Mouse (Mus musculus) intestine, embryonic 15.5 days (tissue): ENCODE measurements around the gene Zfp558. TPM values are rescaled to one million over a fixed set of nuclear protein-coding genes. Genes with fewer than 3 reads are reported as not detected.
"Not testable (repeated sequence)": the region's sequence is repeated elsewhere in the genome, so short reads cannot be mapped to it uniquely, and the experiment has no call there.

Source experiments
- ATAC-seq: fragments of 200-750 bp; cut with Nextera tagmentation; 2 replicates; pipeline ENCODE4 v1.8.0; 2017; ENCODE audit warnings: moderate TSS enrichment, moderate library complexity
- H3K27ac ChIP-seq: fragments of 300-500 bp; sonication (generic); 2 replicates; pipeline ENCODE4 v1.5.1; 2015; ENCODE audit warnings: mild to moderate bottlenecking, inconsistent platforms
- H3K27me3 ChIP-seq: fragments of 300-500 bp; sonication (generic); replicated peaks from 2 replicates; pipeline ENCODE4 v1.6.1; 2015; ENCODE audit warnings: inconsistent platforms
- H3K36me3 ChIP-seq: fragments of 300-500 bp; sonication (generic); 2 replicates; pipeline ENCODE4 v1.6.1; 2015; ENCODE audit warnings: inconsistent platforms
- H3K4me1 ChIP-seq: fragments of 300-500 bp; sonication (generic); replicated peaks from 2 replicates; pipeline ENCODE4 v1.6.1; 2015; ENCODE audit warnings: inconsistent platforms
- H3K4me2 ChIP-seq: fragments of 300-500 bp; sonication (generic); replicated peaks from 2 replicates; pipeline ENCODE4 v1.6.1; 2015; ENCODE audit warnings: mild to moderate bottlenecking, inconsistent platforms
- H3K4me3 ChIP-seq: fragments of 300-500 bp; sonication (generic); replicated peaks from 2 replicates; pipeline ENCODE4 v1.5.1; 2015; ENCODE audit warnings: inconsistent platforms
- H3K9ac ChIP-seq: fragments of 300-500 bp; sonication (generic); 2 replicates; pipeline ENCODE4 v1.6.1; 2015; ENCODE audit warnings: inconsistent platforms
- H3K9me3 ChIP-seq: fragments of 300-500 bp; sonication (generic); 2 replicates; pipeline ENCODE4 v1.6.1; 2016; ENCODE audit warnings: inconsistent platforms
- WGBS: fragments of 180-500 bp; shearing (Covaris S2); methylation state at CpG from one replicate; pipeline ENCODE4 v1.1.7; 2015; 5-methylcytosine and 5-hydroxymethylcytosine counted together
- polyA plus RNA-seq: library from polyadenylated mRNA; unstranded; fragments of >200 nt; fragmentation: Nextera tagmentation; extraction: Ambion mirVana; gene quantifications from 2 replicates; pipeline ENCODE4 v1.2.1, GENCODE M21; 2015

Zfp558 gene
- polyA plus RNA-seq: 3.4 and 3.7 TPM in 2 replicates

DNA sequence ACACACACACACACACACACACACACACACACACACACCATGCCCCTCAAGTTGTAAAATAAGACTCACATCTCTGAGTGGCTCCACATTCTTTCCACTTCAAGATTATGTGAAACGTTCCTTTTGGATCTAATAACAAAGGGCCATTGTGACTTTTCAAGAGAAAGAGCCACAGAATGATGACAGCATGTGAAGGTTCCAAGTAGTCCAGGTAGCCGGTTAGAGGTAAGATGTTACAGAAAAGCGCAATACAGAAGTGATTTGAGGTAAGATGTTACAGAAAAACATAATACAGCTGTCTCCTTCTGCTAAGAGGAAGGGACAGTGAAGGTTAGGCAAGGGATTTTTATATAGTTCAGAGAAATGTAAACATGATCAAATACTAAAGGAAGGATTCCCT, at the start of gene Zfp558, which contains the start of gene Mbd3l1:
Gene Zfp558, minus strand, starts transcription at position 101 of the 400 bp plus-strand sequence.
Gene Mbd3l1, plus strand, starts transcription at position 192 of the 400 bp plus-strand sequence.
- H3K4me2 ChIP-seq: no peak within 1 kb of the TSS
- no peak within 1 kb of the TSS for H3K27ac ChIP-seq
- no peak within 1 kb of the TSS for H3K4me3 ChIP-seq
- whole genome bisulfite sequencing: 78% methylated on average over 3 of the region's 3 CpGs
- no peak within 1 kb of the TSS for H3K9ac ChIP-seq
- H3K4me1 ChIP-seq: no peaks in the 10 kb centered on the region
- no peaks in the 10 kb centered on the region for H3K27me3 ChIP-seq
- H3K9me3 ChIP-seq: no peaks in the 10 kb centered on the region
- H3K36me3 ChIP-seq: no peaks in the 10 kb centered on the region
- ATAC-seq: no peak

- ATAC-seq: no peak
- no peaks in the 10 kb centered on the region for H3K9me3 ChIP-seq
- no peak overlapping the region for H3K4me2 ChIP-seq
- H3K27ac ChIP-seq: no peak overlapping the region
- no peaks in the 10 kb centered on the region for H3K4me1 ChIP-seq
- H3K9ac ChIP-seq: no peak overlapping the region
- no peak overlapping the region for H3K4me3 ChIP-seq
- H3K27me3 ChIP-seq: no peaks in the 10 kb centered on the region
- H3K36me3 ChIP-seq: no peaks in the 10 kb centered on the region
- WGBS: 53% methylated on average over 2 of the region's 2 CpGs
Measured at GRCm38 (mm10) chr9:18508098-18508497, 30.0 kb upstream of the Zfp558 start.

DNA sequence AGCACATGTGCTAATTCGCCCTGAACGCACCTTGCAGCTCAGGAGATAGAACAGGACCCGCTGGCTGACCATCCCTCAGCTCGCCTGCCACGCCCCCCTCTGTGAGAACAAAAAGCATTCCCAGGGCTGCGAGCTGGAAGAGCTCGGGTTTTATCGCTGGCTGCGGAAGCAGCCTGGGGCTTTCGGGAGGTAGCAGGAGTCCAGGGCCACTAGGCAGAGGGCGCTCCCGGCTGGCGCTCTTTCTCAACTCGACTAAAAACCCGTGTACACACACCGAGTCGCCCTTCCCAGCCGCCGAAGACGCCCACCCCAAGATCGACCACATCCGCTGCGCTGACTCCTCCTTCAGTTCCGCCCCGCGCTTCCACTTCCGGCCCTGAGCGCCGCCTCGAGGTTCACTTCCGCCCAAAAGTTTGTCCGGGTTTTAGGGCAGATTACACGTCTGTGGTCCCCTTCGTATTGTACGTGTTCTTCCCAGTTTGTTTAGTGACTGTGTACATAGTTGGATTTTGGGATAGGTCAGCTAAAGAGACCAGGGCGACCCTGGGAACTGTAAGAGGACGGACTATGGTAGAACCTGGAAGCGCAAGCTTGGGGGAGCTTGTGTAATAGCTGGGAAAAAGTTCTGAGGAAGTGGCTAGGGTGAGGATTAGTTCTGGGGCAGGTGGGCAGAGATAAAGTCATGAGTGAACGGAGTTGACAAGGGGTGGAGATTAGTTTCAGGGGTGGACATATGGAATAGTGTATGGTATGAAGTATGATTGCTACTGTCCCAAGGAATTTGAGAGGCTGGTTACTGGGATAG, 4.5 kb downstream of the Zfp558 start:
- H3K4me1 ChIP-seq: no peaks in the 10 kb centered on the region
- peak overlapping the region; percentile 84 for H3K27ac ChIP-seq
- peak overlapping the region; percentile 84 for H3K4me2 ChIP-seq
- H3K27me3 ChIP-seq: no peaks in the 10 kb centered on the region
- no peaks in the 10 kb centered on the region for H3K9me3 ChIP-seq
- ATAC-seq: peak; percentile 99
- H3K4me3 ChIP-seq: peak overlapping the region; percentile 64
- no peaks in the 10 kb centered on the region for H3K36me3 ChIP-seq
- H3K9ac ChIP-seq: peak overlapping the region; percentile 57
- WGBS: 3% methylated on average over 39 of the region's 39 CpGs

GRCm38 (mm10) chr9:18468005-18468404, 10.1 kb downstream of the Zfp558 start:
- WGBS: 83% methylated on average over 3 of the region's 3 CpGs
- ATAC-seq: no peak
- Histone ChIP-seq H3K36me3 (no peaks in the 10 kb centered on the region), H3K4me3 (no peak overlapping the region), H3K27me3 (no peaks in the 10 kb centered on the region), H3K4me2 (no peak overlapping the region), H3K9me3 (no peaks in the 10 kb centered on the region), H3K9ac (no peak overlapping the region), H3K4me1 (no peaks in the 10 kb centered on the region), H3K27ac (no peak overlapping the region)

GRCm38 (mm10) chr9:18467350-18467749, 10.7 kb downstream of the Zfp558 start:
- no peak overlapping the region for H3K27ac ChIP-seq
- 89% methylated on average over 3 of the region's 3 CpGs for WGBS
- no peaks in the 10 kb centered on the region for H3K9me3 ChIP-seq
- H3K36me3 ChIP-seq: no peaks in the 10 kb centered on the region
- H3K4me2 ChIP-seq: no peak overlapping the region
- no peak for ATAC-seq
- H3K27me3 ChIP-seq: no peaks in the 10 kb centered on the region
- no peak overlapping the region for H3K4me3 ChIP-seq
- H3K9ac ChIP-seq: no peak overlapping the region
- no peaks in the 10 kb centered on the region for H3K4me1 ChIP-seq

- H3K27me3 ChIP-seq: no peaks in the 10 kb centered on the region
- H3K4me1 ChIP-seq: no peaks in the 10 kb centered on the region
- no peak overlapping the region for H3K4me2 ChIP-seq
- H3K9me3 ChIP-seq: no peaks in the 10 kb centered on the region
- 92% methylated on average over 4 of the region's 4 CpGs for WGBS
- 0 out of 2 replicates have a peak, but pooled peaks cover 3% of the 10 kb centered on the region for H3K36me3 ChIP-seq
- no peak overlapping the region for H3K27ac ChIP-seq
- no peak overlapping the region for H3K4me3 ChIP-seq
- no peak overlapping the region for H3K9ac ChIP-seq
- ATAC-seq: no peak
Measured at GRCm38 (mm10) chr9:18456520-18456919, 21.5 kb downstream of the Zfp558 start.

DNA sequence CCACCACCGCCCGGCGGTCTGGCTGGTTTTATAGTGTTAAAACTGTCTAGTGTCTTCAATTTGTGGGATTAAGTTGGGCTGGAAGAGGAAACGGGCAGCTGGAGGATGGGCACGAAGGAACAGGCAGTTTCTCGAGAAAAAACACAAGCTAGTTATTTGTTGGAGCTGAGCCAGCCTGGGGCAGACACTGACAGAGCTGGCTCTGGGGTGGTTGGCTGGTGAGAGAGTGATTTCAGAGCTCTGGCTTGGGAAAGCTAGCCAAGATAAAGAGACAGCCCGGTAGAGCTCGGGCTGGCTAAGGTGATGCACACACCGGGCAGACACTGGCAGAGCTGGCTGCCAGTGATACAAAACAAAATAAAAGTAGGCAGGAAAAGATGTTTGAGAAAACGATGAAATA, 46.4 kb downstream of the Zfp558 start:
- H3K9ac ChIP-seq: no peak overlapping the region
- H3K4me2 ChIP-seq: no peak overlapping the region
- H3K27ac ChIP-seq: no peak overlapping the region
- H3K4me3 ChIP-seq: no peak overlapping the region
- ATAC-seq: no peak
- H3K36me3 ChIP-seq: no peaks in the 10 kb centered on the region
- WGBS: 77% methylated on average over 10 of the region's 10 CpGs
- no peaks in the 10 kb centered on the region for H3K9me3 ChIP-seq
- no peaks in the 10 kb centered on the region for H3K27me3 ChIP-seq
- no peaks in the 10 kb centered on the region for H3K4me1 ChIP-seq

GRCm38 (mm10) chr9:18430354-18430753, 47.7 kb downstream of the Zfp558 start, which contains the start of gene Mbd3l2:
Gene Mbd3l2 (plus strand): TSS chr9:18430654.
- no peaks in the 10 kb centered on the region for H3K4me1 ChIP-seq
- H3K9me3 ChIP-seq: no peaks in the 10 kb centered on the region
- no peak within 1 kb of the TSS for H3K4me3 ChIP-seq
- no peaks in the 10 kb centered on the region for H3K36me3 ChIP-seq
- H3K9ac ChIP-seq: no peak within 1 kb of the TSS
- no peak within 1 kb of the TSS for H3K4me2 ChIP-seq
- H3K27ac ChIP-seq: no peak within 1 kb of the TSS
- no peak for ATAC-seq
- no peaks in the 10 kb centered on the region for H3K27me3 ChIP-seq

DNA sequence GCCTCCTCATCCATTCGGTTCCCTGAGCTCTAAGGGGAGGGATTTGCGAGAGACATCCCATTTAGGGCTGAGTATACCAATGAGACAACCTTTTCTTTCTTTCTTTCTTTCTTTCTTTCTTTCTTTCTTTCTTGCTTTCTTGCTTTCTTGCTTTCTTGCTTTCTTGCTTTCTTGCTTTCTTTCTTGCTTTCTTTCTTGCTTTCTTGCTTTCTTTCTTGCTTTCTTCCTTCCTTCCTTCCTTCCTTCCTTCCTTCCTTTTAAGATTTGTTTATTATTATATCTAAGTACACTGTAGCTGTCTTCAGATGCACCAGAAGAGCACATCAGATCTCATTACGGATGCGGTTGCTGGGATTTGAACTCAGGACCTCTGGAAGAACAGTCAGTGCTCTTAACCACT, 65.7 kb downstream of the Zfp558 start:
- not testable (repeated sequence) for H3K27ac ChIP-seq, H3K4me2 ChIP-seq, H3K9ac ChIP-seq, H3K4me3 ChIP-seq, ATAC-seq, H3K9me3 ChIP-seq, H3K4me1 ChIP-seq, H3K36me3 ChIP-seq, H3K27me3 ChIP-seq
- 84% methylated on average over 4 of the region's 4 CpGs for WGBS

Other genes with a start within 250 kb of the Zfp558 start
- 98.2 and 98.3 TPM in 2 replicates for gene Chordc1, start 186.1 kb downstream of the Zfp558 start, polyA plus RNA-seq
- gene Naalad2, start 75.3 kb downstream of the Zfp558 start, polyA plus RNA-seq: 4.8 and 5.0 TPM in 2 replicates
- gene Ubtfl1, start 73.8 kb downstream of the Zfp558 start, polyA plus RNA-seq: not detected in 2 replicates
- not detected in 2 replicates for gene Mbd3l2, start 47.6 kb downstream of the Zfp558 start, polyA plus RNA-seq
- not detected in 2 replicates for gene Mbd3l1, start 91 bp upstream of the Zfp558 start, polyA plus RNA-seq
- gene Muc16, start 196.3 kb upstream of the Zfp558 start, polyA plus RNA-seq: 3.5 and 3.8 TPM in 2 replicates